Mouse (Mus musculus) CD8-positive naive resting alpha-beta T cell, adult 57 days (primary cell): ENCODE data around the gene Mug1. TPM values are rescaled to one million over a fixed set of nuclear protein-coding genes. Genes with fewer than 3 reads are reported as not detected.

Source experiments
- total RNA-seq: library from RNA; stranded (reverse); gene quantifications from one replicate; pipeline ENCODE4 v1.2.4, GENCODE M21; 2023

The Mug1 gene
- total RNA-seq, result not detected

GRCm38 (mm10) chr6:121838271-121838670, at the start of gene Mug1:
Mug1 (plus strand) TSS chr6:121838541.

Other genes with a start within 250 kb of the Mug1 start
- gene A2m, start 203.2 kb upstream of the Mug1 start, total RNA-seq, result not detected
- gene Gm7298, start 105.6 kb upstream of the Mug1 start, total RNA-seq, result not detected
- gene Mug2, start 168.2 kb downstream of the Mug1 start, total RNA-seq, result not detected